In the genomic region with DNA sequence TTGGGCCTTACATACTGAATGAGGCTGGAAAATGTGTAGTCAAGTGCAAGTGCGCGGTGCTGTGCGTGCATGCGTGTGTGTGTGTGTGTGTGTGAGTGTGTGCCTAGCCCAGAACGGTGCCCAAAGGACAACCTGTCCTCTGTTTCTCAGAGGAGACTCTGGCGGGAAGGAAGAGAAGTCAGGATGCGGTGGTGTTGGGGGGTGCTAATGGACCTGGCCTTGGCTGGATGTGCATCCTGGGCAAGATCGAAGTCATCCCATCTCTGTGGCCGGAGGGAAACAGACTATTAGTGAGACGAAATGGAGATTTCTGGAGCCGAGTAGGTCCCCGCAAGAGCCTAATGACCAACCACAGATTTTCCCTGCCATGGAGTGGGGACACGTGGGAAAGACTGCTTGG, we compare ENCODE assay signal across 9 mouse cellular contexts. TPM values are rescaled to one million over a fixed set of nuclear protein-coding genes. Genes with fewer than 3 reads are reported as not detected.
A peak's percentile ranks its signal among the peaks of the same experiment; 100 is the strongest.
DNase-seq lines count a peak whose midpoint lies in the region; ATAC-seq and TF ChIP-seq lines count a peak whose summit lies in the region.
"Had no signal": no experiment of that assay in that cellular context is flagged by ENCODE, and none has a peak within 500 bp of the region (broad histone marks: within the 10 kb centered on the region; RNA-seq: fewer than 3 reads in every experiment).

No protein-coding gene starts in this region.

- no peaks in the 10 kb centered on the region for H3K9me3 ChIP-seq in liver, embryonic 13.5 days (replicated peaks)

- intact Hi-C loops in left cerebral cortex, adult 2 months (cut with DNase I): loop anchor here (1.0 to 10.0 kb wide), 3 partner anchors 27 to 254 kb away; partner anchors contain the start of genes Alkbh7 and Clpp
- intact Hi-C loops in left cerebral cortex, postnatal 4 days (cut with DNase I): loop anchor here (5.0 to 10.0 kb wide), 2 partner anchors 89 to 434 kb away; no protein-coding TSS in a partner anchor
- intact Hi-C loops in heart, postnatal 36 days (cut with DNase I): loop anchor here (1.0 to 10.0 kb wide), 2 partner anchors 86 to 414 kb away; partner anchors contain the start of gene Rfx2

- peak overlapping the region; percentile 58 for H3K4me3 ChIP-seq in left cerebral cortex, adult 2 months
- peak overlapping the region; percentile 67 for H3K4me3 ChIP-seq in liver, embryonic 13.5 days (replicated peaks)
- H3K4me3 ChIP-seq in small intestine, adult 2 months (ENCODE audit: low read depth, low read length): peak overlapping the region; percentile 93

- peak overlapping the region; percentile 91 for H3K4me2 ChIP-seq in liver, embryonic 13.5 days

- TF ChIP-seq CTCF in left cerebral cortex, adult 2 months (IDR thresholded peaks at IDR 0.05): no peak
- TF ChIP-seq CTCF in small intestine, adult 2 months (IDR thresholded peaks at IDR 0.05; ENCODE audit: extremely low read depth, insufficient read length, insufficient replicate concordance, low read depth, low read length): no peak

- peaks cover 51% of the 10 kb centered on the region for H3K4me1 ChIP-seq in liver, embryonic 13.5 days (replicated peaks)
- peaks cover 16% of the 10 kb centered on the region for H3K4me1 ChIP-seq in small intestine, adult 2 months (ENCODE audit: control insufficient read depth, insufficient read depth, insufficient read length, low read length)

- WGBS in liver, embryonic 13.5 days (ENCODE audit: insufficient replicate concordance): 10% methylated on average over 13 of the region's 13 CpGs
- WGBS in small intestine, adult 2 months: 7% methylated on average over 13 of the region's 13 CpGs

- H3K36me3 ChIP-seq in liver, embryonic 13.5 days: peaks cover 10% of the 10 kb centered on the region; the same call in 1 of the 2 replicates
- peaks cover 6% of the 10 kb centered on the region for H3K36me3 ChIP-seq in small intestine, adult 2 months (ENCODE audit: control insufficient read depth, insufficient read depth, low read length)

- no peak for DNase-seq in left cerebral cortex, adult 2 months (ENCODE audit: extremely low spot score in 1 of 2, low spot score in 2 of 2)
- no peak for DNase-seq in left cerebral cortex, postnatal 4 days
- DNase-seq in cerebellum, postnatal 14 days: peak; percentile 49 to 51
- peak; percentile 43 to 45 for DNase-seq in heart, postnatal 36 days
- DNase-seq in liver, embryonic 13.5 days: no peak
- no peak for DNase-seq in urinary bladder, postnatal 4 days (ENCODE audit: low spot score in 2 of 2)
- no peak for DNase-seq in spleen, postnatal 14 days (ENCODE audit: low spot score in 2 of 2)

- H3K27me3 ChIP-seq in liver, embryonic 13.5 days: peaks cover 15% of the 10 kb centered on the region
- H3K27me3 ChIP-seq in small intestine, adult 2 months (ENCODE audit: control insufficient read depth, insufficient read depth, low read length): no peaks in the 10 kb centered on the region

- no peak for ATAC-seq in liver, embryonic 13.5 days (ENCODE audit: low read depth)

- peak overlapping the region; percentile 76 for H3K9ac ChIP-seq in liver, embryonic 13.5 days

- peak overlapping the region; percentile 78 for H3K27ac ChIP-seq in left cerebral cortex, adult 2 months
- peak overlapping the region; percentile 83 for H3K27ac ChIP-seq in liver, embryonic 13.5 days
- H3K27ac ChIP-seq in small intestine, adult 2 months (ENCODE audit: insufficient read depth, low read depth, low read length): peak overlapping the region; percentile 92

- no peak; the same call in 1 of the 2 replicates for TF ChIP-seq POLR2A in small intestine, adult 2 months (IDR thresholded peaks at IDR 0.05; ENCODE audit: low read depth, low read length)

RNA-seq across cellular contexts. Expression of gene Trip10, which starts 0.5 kb away (rescaled TPM):
- 10 to 100 TPM in 1 of 2 experiments, 1 to 10 TPM in 1; 9.9 to 10.5 TPM for total RNA-seq in left cerebral cortex, adult 2 months (2021)
- 1 to 10 TPM; 5.1 to 6.1 TPM for total RNA-seq in left cerebral cortex, postnatal 4 days (2021)
- total RNA-seq in heart, postnatal 36 days (2021): 100 to 1,000 TPM; 113 to 124 TPM
- polyA plus RNA-seq in liver, embryonic 13.5 days (2015; fragmentation: Nextera tagmentation; extraction: Ambion mirVana): 10.4 and 11.9 TPM in 2 replicates
- 11.0 and 30.3 TPM in 2 replicates for polyA plus RNA-seq in small intestine, adult 2 months (2012; rRNA removed)

RNA-seq across cellular contexts. Expression of gene Gpr108, which starts 0.5 kb away (rescaled TPM):
- total RNA-seq in left cerebral cortex, adult 2 months (2021): 10 to 100 TPM; 24.4 to 24.7 TPM
- 10 to 100 TPM; 11.7 to 12.6 TPM for total RNA-seq in left cerebral cortex, postnatal 4 days (2021)
- 10 to 100 TPM; 32.0 to 32.1 TPM for total RNA-seq in heart, postnatal 36 days (2021)
- 13.7 and 15.2 TPM in 2 replicates for polyA plus RNA-seq in liver, embryonic 13.5 days (2015; fragmentation: Nextera tagmentation; extraction: Ambion mirVana)
- 25.6 and 46.5 TPM in 2 replicates for polyA plus RNA-seq in small intestine, adult 2 months (2012; rRNA removed)

RNA-seq across cellular contexts. Expression of gene C3, which starts 20.8 kb away (rescaled TPM):
- total RNA-seq in left cerebral cortex, adult 2 months (2021): under 1 TPM; 0.29 to 0.42 TPM
- 1 to 10 TPM in 1 of 2 experiments, under 1 TPM in 1; 0.46 to 1.2 TPM for total RNA-seq in left cerebral cortex, postnatal 4 days (2021)
- 10 to 100 TPM; 96.2 to 97.5 TPM for total RNA-seq in heart, postnatal 36 days (2021)
- 98.2 and 119 TPM in 2 replicates for polyA plus RNA-seq in liver, embryonic 13.5 days (2015; fragmentation: Nextera tagmentation; extraction: Ambion mirVana)
- 17.9 and 40.9 TPM in 2 replicates for polyA plus RNA-seq in small intestine, adult 2 months (2012; rRNA removed)

RNA-seq across cellular contexts. Expression of gene Vav1, which starts 30.1 kb away (rescaled TPM):
- total RNA-seq in left cerebral cortex, adult 2 months (2021): 1 to 10 TPM; 3.1 to 3.5 TPM
- 1 to 10 TPM; 2.1 to 2.3 TPM for total RNA-seq in left cerebral cortex, postnatal 4 days (2021)
- total RNA-seq in heart, postnatal 36 days (2021): 1 to 10 TPM; 1.4 to 2.5 TPM
- 11.6 and 12.5 TPM in 2 replicates for polyA plus RNA-seq in liver, embryonic 13.5 days (2015; fragmentation: Nextera tagmentation; extraction: Ambion mirVana)
- 3.5 and 6.1 TPM in 2 replicates for polyA plus RNA-seq in small intestine, adult 2 months (2012; rRNA removed)

RNA-seq across cellular contexts. Expression of gene Tnfsf14, which starts 54.8 kb away (rescaled TPM):
- not detected for total RNA-seq in left cerebral cortex, adult 2 months (2021)
- not detected for total RNA-seq in left cerebral cortex, postnatal 4 days (2021)
- not detected for total RNA-seq in heart, postnatal 36 days (2021)
- polyA plus RNA-seq in liver, embryonic 13.5 days (2015; fragmentation: Nextera tagmentation; extraction: Ambion mirVana): 1.4 and 1.8 TPM in 2 replicates
- 0.79 and 0.98 TPM in 2 replicates for polyA plus RNA-seq in small intestine, adult 2 months (2012; rRNA removed)
- total RNA-seq: layer of hippocampus, adult 8-10 months had no signal

Comparison
In these comparisons a context has a peak if more than half of its experiments do, and no peak if none do; other contexts are left out.
1. DNase-seq: peak in cerebellum, postnatal 14 days (2 of 2) and heart, postnatal 36 days (2 of 2); none in left cerebral cortex, adult 2 months (0 of 2), left cerebral cortex, postnatal 4 days (single experiment), liver, embryonic 13.5 days (single experiment), urinary bladder, postnatal 4 days (0 of 2) and spleen, postnatal 14 days (0 of 2).
2. RNA of gene Trip10, which starts 0.5 kb away (total RNA-seq): 113 to 124 TPM in heart, postnatal 36 days; 9.9 to 10.5 TPM in left cerebral cortex, adult 2 months and 5.1 to 6.1 TPM in left cerebral cortex, postnatal 4 days; every median in the first group is over 4 times any median in the second.
3. RNA of gene C3, which starts 20.8 kb away (total RNA-seq): 96.2 to 97.5 TPM in heart, postnatal 36 days; 0.46 to 1.2 TPM in left cerebral cortex, postnatal 4 days and 0.29 to 0.42 TPM in left cerebral cortex, adult 2 months; every median in the first group is over 10 times any median in the second.
4. Peak in every context shown above with its lines, with median percentiles within 50 percentile points of each other: H3K27ac ChIP-seq and H3K4me3 ChIP-seq.